Mouse (Mus musculus): ENCODE results near the gene Sh2d4b.

Gene Sh2d4b

DNA sequence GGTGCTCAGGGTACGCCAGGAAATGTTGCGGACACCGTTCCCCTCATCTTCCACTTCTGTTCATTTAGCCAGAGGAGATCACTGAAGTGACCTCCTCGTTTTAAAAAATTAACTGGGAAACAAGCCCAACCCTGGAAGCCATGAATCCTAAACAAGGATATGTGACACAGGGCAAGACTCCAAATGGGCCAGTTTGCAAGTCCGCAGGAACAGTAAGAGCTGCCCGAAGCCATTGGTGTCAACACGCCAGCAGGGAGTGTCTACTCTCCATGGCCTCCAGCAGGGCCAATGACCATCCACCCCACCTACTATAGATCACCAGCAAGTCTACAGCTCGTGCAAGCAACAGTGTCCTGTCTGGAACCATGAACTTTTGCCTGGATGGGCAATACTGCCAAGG is 12.7 kb upstream of the Sh2d4b start:
- no peak for DNase-seq

DNA sequence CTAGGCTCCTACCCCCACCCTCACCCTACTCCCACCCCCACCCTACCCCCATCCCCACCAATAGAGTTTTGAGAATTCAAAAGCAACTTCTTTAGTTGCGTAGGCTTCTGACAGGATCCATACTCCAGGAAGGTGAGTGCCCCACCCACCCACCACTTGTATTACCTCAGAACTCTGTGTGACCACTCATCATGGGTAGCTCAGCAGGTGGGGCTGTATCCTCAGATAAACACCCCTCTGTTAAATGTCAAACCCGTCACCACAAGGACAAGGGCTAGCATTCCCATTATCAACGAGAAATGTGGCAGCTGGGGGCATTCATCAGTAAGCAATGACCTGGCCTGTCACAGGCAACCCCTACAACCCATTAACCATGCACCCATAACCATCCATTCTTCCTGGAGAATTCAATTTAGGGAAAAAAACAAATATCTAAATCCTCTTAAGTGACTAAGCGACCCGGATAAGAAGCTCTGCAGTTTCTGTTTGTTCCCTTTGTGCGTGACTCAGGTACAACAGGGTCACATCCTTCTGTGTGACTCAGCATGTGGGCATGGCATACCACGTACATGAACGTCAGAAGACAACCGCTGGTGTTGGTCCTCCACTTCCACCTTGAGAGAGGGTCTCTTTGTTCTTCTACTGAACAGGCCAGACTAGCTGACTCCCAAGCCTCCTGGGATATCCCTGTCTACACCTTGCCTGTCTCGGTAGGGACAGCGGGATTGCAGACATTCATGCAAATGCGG is 9.4 kb upstream of the Sh2d4b start:
- DNase-seq, result no peak

DNA sequence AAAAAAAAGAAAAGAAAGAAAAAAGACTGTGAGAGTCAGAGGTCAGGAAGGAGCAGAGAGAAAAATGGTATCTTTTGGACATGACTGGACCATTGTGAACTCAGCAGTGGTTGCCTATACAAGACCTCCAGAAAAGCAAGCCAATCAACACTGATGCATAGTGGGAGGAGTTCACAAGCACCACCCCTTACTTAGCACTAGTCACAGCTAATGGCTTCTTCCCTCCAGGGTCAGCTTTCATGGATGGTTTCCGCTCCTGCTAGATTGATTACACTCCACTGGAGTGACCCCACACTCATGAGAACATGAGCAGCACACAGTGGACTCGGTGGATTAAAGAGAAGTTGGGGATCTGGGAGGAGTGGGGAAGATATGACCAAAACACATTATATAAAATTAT is 7.2 kb upstream of the Sh2d4b start:
- no peak for DNase-seq

DNA sequence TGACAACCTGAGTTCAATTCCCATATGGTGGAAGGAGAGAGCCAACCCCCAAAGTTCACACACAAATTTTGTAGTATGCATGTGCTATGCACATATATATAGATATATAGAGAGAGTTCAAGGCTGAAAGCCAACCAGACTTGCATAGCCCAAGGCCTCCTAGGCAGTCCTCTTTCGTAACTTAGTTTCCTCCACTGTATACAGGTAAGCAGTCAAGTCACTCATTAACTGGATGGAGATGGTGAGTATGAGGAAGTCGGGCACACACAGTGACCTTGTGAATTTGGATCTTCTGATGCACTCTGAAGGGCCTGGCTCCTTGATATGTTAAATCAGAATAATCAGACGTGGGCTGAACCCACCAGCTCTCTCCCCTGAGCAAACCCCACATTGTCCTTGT is 4.8 kb upstream of the Sh2d4b start:
- no peak for DNase-seq

DNA sequence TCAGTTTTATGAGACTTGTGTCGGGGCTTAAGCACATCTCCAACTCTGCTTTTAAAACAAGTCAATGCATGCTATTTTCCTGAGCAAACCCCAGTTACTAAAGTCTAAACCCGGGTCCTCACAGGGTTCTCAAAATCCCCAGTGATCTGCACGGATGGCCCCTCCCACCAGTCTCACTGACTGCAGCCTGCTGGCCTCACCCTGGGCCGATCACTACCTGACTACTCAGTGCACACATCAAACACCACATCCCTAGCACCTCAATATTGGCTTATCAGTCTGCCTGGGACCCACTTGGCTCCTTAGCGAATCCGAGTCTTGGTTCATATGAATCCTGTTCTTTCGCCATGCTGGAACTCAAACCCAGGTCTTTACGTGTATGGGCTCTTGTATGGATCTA is 2.6 kb upstream of the Sh2d4b start:
- DNase-seq, result no peak

DNA sequence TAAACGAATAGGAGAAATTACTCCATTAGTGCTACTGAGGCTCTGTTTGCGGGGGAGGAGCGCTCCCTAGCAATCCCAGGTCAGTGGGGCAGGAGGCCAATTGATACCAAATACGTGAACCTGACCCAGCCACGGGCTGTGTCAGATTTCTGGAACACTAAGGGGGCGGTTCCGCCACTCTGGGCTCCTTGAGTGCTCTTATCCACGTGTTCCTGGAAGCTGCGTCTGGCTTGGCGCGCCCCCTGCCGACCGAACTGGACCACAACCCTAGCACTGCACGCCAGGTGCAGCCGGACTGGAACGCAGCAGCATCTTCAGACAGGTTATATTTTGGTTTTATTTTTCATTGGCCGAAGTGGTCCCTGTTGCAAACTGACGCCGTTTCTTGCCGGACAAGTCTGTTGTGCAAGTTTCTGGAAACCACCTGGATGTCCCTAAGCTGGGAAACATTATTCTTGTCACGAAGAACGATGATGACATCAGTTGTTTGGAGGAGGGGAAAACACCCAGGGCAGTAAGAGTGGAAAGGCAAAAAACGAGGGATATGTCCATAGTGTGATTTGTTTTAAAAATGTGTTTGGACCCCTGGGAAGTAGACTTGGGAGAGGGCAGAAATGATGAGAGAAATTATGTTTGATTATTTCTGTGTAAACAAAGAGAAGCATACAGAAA is 1.6 kb upstream of the Sh2d4b start:
- peak; percentile 50 for DNase-seq

DNA sequence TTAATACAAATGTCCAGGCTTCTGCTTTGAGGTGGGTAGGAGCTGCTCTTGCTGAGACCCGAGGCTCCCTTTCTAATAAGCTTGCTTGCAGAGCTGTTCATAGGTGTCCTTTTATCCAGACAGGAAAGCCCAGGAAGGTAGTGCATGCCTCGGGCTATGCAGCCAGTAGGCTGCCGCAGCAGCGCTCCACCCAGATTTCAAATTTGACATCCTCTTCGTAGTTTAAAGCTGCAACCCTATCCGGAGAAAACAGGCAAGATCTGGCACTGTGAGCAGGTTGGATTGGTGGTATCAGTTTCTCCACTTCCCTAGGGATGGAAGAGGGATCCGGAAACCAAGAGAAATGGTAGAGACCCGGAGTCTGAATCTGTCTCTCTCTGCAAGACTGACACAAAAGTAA is 818 bp upstream of the Sh2d4b start:
- no peak for DNase-seq

DNA sequence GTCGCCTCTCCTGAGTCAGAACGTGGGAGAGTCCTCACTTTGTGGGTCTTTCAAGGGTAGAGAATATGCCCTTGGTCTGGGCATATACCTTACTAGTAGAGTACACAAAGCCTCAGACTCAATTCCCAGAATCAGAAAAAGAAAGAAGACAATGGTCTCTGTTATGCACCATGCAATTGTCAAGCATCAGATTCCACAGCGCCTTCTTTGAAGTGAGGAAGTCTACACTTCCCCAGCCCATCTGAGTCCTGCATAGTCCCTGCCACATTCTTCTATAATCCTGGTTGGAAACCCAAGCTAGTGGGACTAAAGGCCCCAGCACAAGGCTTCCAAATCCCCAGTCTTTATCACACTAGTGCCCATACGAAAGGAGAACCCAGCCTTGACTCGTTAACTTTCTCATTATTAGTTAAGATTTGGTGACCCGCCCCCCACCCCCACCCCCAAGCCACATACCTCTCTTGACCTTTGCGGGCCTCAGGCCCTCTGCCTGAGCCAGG is 690 bp downstream of the Sh2d4b start:
- DNase-seq, result no peak

DNA sequence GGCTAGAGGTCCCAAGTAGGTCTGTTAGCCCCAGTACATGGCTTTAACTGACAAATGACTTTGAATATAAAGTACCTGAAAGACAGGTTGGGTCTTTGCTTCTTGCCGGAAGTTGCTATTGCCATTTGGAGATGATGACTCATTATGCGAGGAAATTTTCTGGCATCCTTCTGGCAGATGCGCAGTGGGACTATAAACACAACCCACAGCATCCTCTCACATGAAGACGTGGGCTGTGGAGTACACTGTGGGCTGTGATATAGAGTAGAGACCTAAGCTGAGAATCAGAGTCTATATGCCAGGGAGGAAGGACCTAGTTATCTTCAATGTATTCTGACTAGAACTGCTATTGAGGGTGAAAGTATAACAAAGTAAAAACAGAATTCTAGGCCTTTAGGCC is 1.6 kb downstream of the Sh2d4b start:
- DNase-seq, result no peak

DNA sequence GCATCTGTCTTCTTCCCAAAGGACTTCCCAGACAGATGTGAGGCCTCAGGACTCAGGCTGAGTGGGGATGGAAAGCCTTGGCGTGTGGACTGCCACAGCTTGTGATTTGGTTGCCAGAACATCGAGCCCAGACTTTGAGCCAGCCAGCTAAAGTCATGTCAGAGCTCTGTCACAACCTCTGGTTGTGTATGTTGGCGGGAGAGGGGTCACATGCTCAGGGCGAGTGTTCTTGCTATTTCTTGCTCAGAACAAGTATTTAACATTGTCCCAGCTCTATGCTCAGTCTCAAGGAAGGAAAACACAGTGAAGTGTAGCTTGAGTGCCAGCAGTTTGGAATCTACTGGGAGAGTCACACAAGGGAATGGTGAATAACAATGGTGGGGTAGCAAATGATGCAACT is 3.4 kb downstream of the Sh2d4b start:
- no peak for DNase-seq

DNA sequence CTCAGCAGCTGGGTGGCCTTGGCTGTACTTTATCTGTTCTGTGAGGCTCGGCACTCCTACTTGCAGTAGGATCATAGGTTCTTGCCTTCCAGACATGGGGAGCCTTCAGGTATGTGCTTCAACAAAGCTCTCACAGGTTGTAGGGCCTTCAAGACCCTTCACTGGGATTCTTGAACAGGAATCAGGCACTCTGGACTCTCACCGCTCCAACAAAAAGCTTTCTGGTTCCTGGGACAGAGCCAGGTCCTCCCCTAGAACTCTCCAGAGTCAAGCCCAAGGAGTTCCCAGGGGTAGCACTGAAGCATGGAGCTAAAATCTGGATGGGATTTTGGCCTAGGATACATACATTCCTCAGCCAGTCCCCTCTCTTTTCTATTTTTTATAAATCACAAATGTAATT is 3.9 kb downstream of the Sh2d4b start:
- no peak for DNase-seq

DNA sequence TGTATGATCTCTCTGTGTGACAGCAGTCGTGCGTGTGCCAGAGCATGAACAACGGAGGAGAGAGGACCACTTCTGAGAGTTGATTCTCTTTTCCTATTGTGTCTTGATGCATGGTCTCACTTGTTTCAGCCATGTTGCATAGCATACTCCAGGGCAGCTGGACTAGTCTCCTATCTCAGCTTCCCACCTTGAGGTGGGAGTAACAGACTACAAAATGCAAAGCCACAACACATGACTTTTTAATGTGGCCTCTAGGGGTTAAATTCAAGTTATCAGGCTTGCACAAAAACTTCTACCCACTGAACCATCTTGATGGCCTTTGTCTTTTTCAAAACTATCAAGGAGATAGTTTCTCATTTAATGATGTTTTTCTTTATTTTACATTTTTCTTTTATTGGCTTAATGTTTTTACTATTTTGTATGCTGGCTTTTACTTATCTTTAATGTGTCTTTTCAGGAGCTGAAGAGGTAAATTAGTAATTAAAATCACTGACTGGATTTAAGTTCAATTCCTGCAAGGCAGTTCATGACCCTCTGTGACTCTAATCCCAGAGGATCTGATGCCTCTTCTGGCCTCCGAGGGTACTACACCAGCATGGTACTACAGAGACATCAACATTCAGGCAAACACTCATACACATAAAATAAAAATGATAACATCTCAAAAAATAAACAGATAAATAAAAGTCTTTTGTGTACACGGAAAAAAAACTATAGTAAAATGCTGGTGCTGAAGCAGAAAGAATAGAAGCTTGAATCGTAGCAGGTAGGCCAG is 6.5 kb downstream of the Sh2d4b start:
- no peak for DNase-seq

DNA sequence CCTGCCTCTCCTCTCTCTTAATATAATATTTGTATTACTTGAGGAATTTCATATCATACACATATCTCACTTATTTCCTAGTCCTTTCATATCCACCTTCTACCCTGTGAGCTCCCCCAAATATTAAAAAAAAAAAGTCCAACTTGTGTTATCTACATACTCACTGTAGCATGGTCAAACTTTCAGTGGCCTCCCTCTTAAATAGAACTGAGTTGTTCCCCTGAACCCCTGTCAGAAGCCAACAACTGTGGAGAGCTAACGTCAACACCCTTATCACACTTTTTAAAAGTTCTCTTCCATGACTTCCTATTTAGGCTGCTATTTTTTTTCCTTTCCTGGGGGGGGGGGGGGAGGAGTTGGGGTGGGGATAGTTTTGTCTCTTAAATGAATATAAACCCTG is 7.3 kb downstream of the Sh2d4b start:
- no peak for DNase-seq

DNA sequence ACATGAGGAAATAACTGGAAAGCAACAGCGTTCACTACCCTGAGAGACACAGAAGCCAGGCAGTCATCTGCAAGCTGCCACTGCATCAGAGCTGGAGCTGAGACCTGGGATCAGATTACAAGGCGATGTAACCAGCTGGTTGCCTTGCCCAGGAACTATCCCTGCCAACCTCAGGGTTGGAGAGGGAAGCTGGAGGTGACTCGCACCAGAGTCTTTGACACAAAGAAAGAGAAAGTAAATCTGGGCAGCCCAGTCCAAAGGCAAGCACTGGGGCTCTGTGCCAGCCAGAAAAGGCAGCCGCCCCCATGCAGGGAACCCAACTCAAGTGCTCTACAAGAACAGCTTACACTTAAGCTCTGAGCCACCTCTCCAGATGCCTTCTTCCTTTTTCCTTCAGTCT is 7.8 kb downstream of the Sh2d4b start:
- no peak for DNase-seq

DNA sequence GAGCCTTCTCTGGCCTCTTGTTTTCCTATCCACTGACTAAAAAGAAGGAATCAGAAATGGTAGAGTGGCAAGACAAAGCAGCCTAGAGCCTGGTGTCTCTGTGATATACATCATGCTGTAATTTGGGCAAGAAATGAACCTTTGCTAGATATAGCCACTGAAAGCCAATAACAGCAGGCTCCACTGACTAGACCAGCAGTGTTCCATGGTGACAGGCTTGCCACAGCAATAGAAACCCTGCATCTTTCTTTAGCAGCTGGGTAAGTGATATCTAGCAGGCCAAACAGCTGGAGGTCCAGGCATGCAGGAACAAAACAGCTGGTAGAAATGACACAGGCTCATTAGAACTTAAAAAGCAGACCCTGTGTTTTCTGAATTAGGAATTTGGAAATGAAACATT is 18.5 kb downstream of the Sh2d4b start:
- no peak for DNase-seq

DNA sequence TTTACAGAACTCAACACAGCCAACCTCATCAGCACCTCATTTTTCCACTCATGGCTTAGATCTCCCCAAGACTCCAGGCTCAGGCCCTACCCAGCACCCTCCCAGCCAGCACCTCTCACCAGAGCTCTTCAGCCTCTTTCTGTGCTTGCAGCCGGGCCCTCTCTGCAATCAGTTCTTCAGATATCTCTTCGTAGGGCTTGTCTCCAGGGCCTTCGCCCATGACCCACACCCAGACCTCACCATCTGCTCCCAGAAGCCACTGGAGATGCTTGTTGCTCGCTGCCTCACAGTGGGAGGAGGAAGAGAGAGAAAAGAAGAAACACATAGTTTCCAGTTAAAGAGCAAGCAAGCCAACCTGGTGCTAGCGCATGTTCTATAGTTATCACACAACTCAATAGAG is 19.1 kb downstream of the Sh2d4b start:
- no peak for DNase-seq

DNA sequence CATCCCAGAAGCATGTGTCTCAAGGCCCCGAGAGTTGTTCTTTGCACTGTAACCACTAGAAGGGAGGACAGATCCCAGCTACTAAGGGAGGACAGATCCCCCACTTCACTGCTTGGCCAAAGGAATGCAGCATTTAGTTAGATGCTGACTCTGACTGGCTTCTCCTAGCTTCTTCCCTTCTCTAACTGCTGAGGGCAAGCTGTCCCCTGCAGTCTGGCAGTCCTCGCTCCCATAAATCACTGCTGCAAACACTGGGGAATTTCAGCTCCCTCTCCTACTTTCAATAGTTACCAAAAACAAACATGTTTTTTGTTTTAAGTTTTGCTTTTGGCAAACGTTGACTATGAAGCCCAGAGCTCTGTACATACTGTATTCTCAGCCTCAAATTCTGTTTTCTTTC is 22.5 kb downstream of the Sh2d4b start:
- no peak for DNase-seq

DNA sequence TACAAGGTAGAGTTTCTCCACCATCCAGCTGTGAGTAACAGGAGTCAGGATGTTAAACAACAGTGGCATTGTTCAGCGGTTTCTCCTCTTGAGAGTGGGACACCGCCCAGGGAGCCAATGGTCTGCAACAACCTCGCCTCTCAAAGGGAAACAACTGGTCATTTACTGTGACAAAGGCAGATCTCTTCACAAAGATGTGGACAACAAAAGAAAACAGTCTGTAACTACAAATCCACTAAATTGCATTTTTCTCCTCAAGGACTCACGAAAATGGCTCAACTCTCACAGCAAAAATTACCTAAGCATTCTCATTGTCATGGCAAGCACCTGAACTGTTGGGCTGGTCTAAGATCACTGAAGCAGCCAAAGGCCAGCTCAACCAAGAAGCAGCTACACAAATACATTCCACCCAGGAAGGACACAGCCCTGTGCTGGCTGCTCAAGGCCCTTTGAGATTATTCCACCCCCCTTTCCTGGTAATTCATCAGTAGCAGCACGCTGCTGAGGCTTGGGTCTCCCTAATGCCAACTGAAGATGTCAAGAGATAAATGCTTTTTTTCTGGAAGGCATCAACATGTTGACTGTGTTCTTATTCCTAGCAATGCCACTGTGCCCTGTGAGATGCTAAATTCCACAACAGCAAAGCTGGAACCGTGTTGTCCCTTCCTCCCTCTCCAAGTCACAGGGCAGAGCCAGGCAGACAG is 28.1 kb downstream of the Sh2d4b start:
- DNase-seq, result no peak

DNA sequence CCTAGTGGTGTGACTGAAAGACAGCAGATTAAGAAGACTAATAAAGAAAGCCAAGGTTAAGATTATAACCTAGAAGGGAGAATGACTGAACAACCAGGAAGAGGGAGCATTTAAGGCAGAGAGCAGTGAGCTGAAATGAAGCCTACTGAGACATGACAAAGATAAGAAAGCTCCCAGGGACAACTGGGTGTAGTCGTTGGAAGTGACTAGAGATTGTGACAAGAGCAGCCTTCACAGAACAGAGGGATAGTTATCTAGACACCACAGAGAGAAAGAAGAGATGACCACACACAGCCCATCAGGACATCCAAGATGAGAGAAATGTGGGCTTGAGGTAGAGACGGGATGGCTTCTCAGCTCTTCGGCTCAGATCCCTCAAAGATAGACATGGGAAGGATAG is 29.4 kb downstream of the Sh2d4b start:
- DNase-seq, result no peak

DNA sequence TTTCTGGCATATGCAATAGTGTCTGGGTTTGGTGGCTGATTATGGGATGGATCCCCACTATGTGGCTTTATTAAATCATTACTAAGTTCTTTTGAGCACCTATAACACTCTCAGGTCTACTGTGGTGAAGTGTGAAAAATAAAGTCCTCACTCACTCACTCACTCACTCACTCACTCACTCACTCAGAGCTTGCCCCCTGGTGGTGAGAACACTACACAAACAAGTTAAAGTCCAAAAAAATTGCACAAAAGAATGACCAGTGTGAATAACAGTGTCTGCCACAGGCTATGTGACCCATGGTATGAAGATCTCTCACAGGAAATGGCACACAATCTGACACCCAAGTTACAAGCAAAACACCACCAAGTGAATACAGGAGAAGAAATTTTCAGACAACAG is 30.0 kb downstream of the Sh2d4b start:
- DNase-seq, result no peak

DNA sequence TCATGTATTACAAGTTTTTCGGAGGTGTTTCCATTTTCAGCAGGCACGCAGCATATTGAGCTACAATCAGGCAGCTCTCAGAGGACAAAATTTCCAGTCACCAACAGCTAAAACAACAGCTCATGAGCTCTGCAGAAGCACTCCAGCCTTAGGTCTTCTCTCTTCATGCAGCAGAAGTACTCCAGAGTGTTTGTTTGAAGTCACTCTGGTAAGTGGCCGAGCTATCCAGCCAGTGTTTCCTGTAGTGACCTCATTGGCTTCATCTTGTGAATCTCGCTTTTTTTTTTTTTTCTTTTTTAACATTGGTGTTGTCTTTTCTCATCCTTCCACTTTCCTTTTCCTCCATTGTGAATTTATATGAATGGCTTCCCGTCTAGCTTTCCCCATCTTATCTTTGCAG is 40.1 kb downstream of the Sh2d4b start:
- no peak for DNase-seq

DNA sequence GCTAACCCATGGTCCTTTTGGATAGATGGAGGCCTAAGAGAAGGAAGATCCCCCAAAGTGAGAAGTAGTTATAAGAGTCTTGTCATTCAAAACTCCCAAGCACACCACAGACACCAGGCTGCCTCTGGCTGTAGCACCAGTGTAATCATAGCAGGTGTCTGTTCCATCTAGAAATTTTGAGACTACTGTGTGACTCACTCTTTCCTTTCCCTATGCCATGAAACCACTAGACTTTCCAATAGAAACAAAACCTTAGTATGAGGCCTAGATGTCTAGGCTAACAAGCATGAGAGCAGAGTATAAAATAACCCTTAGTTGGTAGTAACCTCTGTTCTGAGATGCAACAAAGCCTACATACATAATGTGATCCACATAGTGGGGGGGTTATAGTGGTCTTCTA is 55.7 kb downstream of the Sh2d4b start:
- DNase-seq, result no peak

DNA sequence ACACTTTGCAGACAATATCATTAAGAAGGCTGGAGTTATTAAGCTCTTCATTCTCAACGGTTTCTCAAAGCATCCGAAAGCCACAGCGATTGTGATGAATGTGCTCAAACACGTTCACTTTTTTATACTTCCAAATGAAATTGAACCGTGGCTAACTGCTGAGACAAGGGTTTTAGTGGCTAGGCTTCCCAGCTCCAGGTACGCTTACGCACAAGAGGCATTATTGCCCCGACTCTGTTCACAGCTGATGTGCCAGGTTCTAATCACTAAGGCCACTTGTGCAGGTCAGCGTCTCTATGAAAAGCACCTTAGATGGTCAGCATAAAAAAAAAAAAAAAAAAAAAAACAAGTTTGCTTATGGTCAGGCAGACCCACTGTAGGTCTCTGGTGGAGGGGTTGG is 62.6 kb downstream of the Sh2d4b start:
- DNase-seq, result no peak
